In the genomic region with DNA sequence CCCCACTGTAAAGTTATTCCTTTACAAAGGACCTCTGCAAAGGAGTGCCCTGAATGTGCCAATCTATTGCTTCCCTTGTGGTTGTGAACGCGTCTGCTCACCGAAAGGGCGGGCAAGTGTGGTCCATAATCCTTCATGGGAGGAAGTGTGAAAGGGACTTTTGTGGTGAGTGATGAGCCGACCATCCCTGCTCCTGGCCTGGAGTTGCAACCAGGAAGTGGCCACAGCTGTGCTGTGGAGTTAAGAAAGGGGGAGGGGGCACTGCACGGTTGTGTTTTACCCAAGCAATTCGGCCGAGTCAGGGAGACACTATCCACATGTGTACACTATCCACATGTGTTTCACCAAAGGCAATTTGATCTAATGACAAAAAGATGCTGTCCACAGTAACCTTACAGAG, we compare ENCODE assay signal across 9 mouse cellular contexts. TPM values are rescaled to one million over a fixed set of nuclear protein-coding genes. Genes with fewer than 3 reads are reported as not detected.
DNase-seq lines count a peak whose midpoint lies in the region; ATAC-seq and TF ChIP-seq lines count a peak whose summit lies in the region.
"Had no signal": no experiment of that assay in that cellular context is flagged by ENCODE, and none has a peak within 500 bp of the region (broad histone marks: within the 10 kb centered on the region; RNA-seq: fewer than 3 reads in every experiment).

No protein-coding gene starts in this region.

- H3K27me3 ChIP-seq in lung, embryonic 14.5 days (ENCODE audit: insufficient read depth, low read length), result no peaks in the 10 kb centered on the region
- H3K27me3 ChIP-seq in neural tube, embryonic 11.5 days (ENCODE audit: control insufficient read depth, insufficient read depth, low read length), result no peaks in the 10 kb centered on the region
- H3K27me3 ChIP-seq: hindbrain, embryonic 15.5 days had no signal

- 27% methylated on average over 8 of the region's 8 CpGs for WGBS in lung, embryonic 14.5 days
- 37% methylated on average over 8 of the region's 8 CpGs for WGBS in neural tube, embryonic 11.5 days

- peaks cover 38% of the 10 kb centered on the region for H3K36me3 ChIP-seq in lung, embryonic 14.5 days (ENCODE audit: insufficient read depth)
- H3K36me3 ChIP-seq in neural tube, embryonic 11.5 days (ENCODE audit: control insufficient read depth, insufficient read depth, low read length), result no peaks in the 10 kb centered on the region; the same call in 1 of the 2 replicates
- H3K36me3 ChIP-seq: hindbrain, embryonic 15.5 days had no signal

- H3K9ac ChIP-seq in lung, embryonic 14.5 days, result no peak overlapping the region
- H3K9ac ChIP-seq in neural tube, embryonic 11.5 days (ENCODE audit: low read length), result no peak overlapping the region
- H3K9ac ChIP-seq: hindbrain, embryonic 15.5 days had no signal

- no peak for TF ChIP-seq CTCF in lung, embryonic 14.5 days (IDR thresholded peaks at IDR 0.05; ENCODE audit: low read depth)

- H3K4me3 ChIP-seq in lung, embryonic 14.5 days (ENCODE audit: low read depth, low read length), result no peak overlapping the region
- no peak overlapping the region for H3K4me3 ChIP-seq in neural tube, embryonic 11.5 days (ENCODE audit: low read depth, low read length)
- H3K4me3 ChIP-seq: hindbrain, embryonic 15.5 days had no signal

- ATAC-seq in lung, embryonic 14.5 days (ENCODE audit: insufficient read depth), result peak; percentile 63; the same call in 1 of the 2 replicates
- no peak for ATAC-seq in neural tube, embryonic 11.5 days (ENCODE audit: insufficient read depth, low FRiP score, low TSS enrichment)

- no peaks in the 10 kb centered on the region for H3K9me3 ChIP-seq in lung, embryonic 14.5 days (ENCODE audit: low read depth, low read length)
- H3K9me3 ChIP-seq in neural tube, embryonic 11.5 days (ENCODE audit: control insufficient read depth, low read length), result no peaks in the 10 kb centered on the region
- H3K9me3 ChIP-seq: hindbrain, embryonic 15.5 days had no signal

- H3K27ac ChIP-seq in lung, embryonic 14.5 days (ENCODE audit: low read depth), result peak overlapping the region; percentile 32; the same call in 1 of the 2 replicates
- peak overlapping the region; percentile 2; the same call in 1 of the 2 replicates for H3K27ac ChIP-seq in neural tube, embryonic 11.5 days (ENCODE audit: low read depth, low read length)
- H3K27ac ChIP-seq: hindbrain, embryonic 15.5 days had no signal

- peaks cover 30% of the 10 kb centered on the region for H3K4me1 ChIP-seq in lung, embryonic 14.5 days (ENCODE audit: insufficient read depth)
- peaks cover 20% of the 10 kb centered on the region for H3K4me1 ChIP-seq in neural tube, embryonic 11.5 days (ENCODE audit: control insufficient read depth, insufficient read depth, low read length)

- peak; percentile 54 for DNase-seq in lung, embryonic 14.5 days
- DNase-seq in lung, adult 18-20 months, result no peak
- DNase-seq in embryo, embryonic 11 days, result peak; percentile 68
- DNase-seq in heart, postnatal 4 days, result peak; percentile 22
- DNase-seq in neural tube, embryonic 11.5 days (ENCODE audit: low spot score), result peak; percentile 39
- no peak for DNase-seq in layer of hippocampus, postnatal 36 days
- no peak for DNase-seq in urinary bladder, postnatal 14 days (ENCODE audit: low spot score)
- DNase-seq: cerebellum, postnatal 36 days had no signal

- no peak overlapping the region for H3K4me2 ChIP-seq in lung, embryonic 14.5 days
- H3K4me2 ChIP-seq in neural tube, embryonic 11.5 days (ENCODE audit: low read depth), result no peak overlapping the region
- H3K4me2 ChIP-seq: hindbrain, embryonic 15.5 days had no signal

RNA-seq across cellular contexts. Expression of gene Plpp3, which starts 49.8 kb away (rescaled TPM):
- 64.8 and 67.1 TPM in 2 replicates for polyA plus RNA-seq in lung, embryonic 14.5 days (2014; fragmentation: Nextera tagmentation; extraction: Ambion mirVana)
- 10 to 100 TPM; 46.0 to 47.7 TPM for total RNA-seq in heart, postnatal 4 days (2021)
- polyA plus RNA-seq in neural tube, embryonic 11.5 days (2014; fragmentation: Nextera tagmentation; extraction: Ambion mirVana), result 48.3 and 48.9 TPM in 2 replicates
- total RNA-seq in layer of hippocampus, postnatal 36 days (2021), result 100 to 1,000 TPM; 185 to 202 TPM

Comparison
In these comparisons a context has a peak if more than half of its experiments do, and no peak if none do; other contexts are left out.
1. DNase-seq: peak in lung, embryonic 14.5 days (single experiment), embryo, embryonic 11 days (single experiment), heart, postnatal 4 days (single experiment) and neural tube, embryonic 11.5 days (single experiment); none in lung, adult 18-20 months (0 of 2), layer of hippocampus, postnatal 36 days (0 of 2) and urinary bladder, postnatal 14 days (single experiment).